Mouse (Mus musculus): ENCODE measurements around the gene Serpine1. TPM values are rescaled to one million over a fixed set of nuclear protein-coding genes. Genes with fewer than 3 reads are reported as not detected.

Serpine1 gene
- polyA plus RNA-seq, 1 experiment, result 2.1 TPM

DNA sequence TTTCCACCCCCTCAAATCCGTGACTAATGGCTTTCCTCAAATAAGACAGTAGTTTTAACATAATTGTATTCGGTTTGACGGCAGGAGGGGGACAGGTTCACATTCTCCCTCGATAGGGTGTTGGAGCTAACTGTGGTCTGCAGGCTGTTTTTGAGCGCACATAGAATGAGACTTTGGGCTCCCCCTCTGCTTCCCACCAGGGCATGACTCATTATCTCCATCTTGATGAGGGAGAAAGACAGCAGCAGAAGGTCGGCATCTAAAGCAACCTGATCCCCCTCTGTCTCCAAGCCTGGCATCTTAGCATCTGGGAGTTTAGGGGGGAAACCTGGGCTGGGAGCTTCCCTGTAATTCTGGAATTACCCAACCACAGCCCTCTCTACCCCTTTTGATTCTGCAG is 6.6 kb downstream of the Serpine1 start:
- Histone ChIP-seq H3K4me3 (ENCODE audit: extremely low read depth, insufficient read depth, insufficient read length) (no peak overlapping the region), H3K4me1 (ENCODE audit: control insufficient read depth, insufficient read depth, insufficient read length) (no peaks in the 10 kb centered on the region), H3K27me3 (ENCODE audit: control insufficient read depth, insufficient read depth, low read length) (no peaks in the 10 kb centered on the region), H3K36me3 (ENCODE audit: control insufficient read depth, insufficient read depth, low read length) (no peaks in the 10 kb centered on the region), H3K27ac (ENCODE audit: insufficient read depth, low read length) (no peak overlapping the region)
- WGBS, result 75% methylated on average over 6 of the region's 6 CpGs
- TF ChIP-seq CTCF (IDR thresholded peaks at IDR 0.05; ENCODE audit: extremely low read depth, insufficient read depth, insufficient read length, insufficient replicate concordance) (no peak), POLR2A (IDR thresholded peaks at IDR 0.05; ENCODE audit: low read depth, low read length) (no peak)
- no peak for DNase-seq (ENCODE audit: low read depth in 1 of 2, low spot score in 2 of 2)

DNA sequence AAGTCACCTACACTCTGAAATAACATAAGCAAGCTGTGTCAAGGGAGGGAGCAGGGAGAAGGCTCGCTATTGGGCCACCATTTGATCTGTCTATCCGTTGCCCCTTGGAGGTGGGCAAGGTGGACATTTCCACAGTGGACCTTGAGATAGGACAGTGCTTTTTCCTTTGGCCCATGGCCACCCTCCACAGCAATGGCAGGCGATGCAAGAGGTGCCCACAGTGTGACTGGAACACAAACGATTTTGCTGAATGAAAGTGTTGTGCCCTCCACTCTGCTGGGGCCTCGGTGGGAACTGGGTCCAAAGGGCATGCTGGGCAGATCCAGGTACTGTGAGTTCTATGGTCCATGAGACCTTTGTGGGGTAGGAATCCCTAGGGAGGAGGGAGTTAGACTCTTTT is 9.5 kb downstream of the Serpine1 start:
- DNase-seq (ENCODE audit: low read depth in 1 of 2, low spot score in 2 of 2), result no peak
- Histone ChIP-seq H3K36me3 (ENCODE audit: control insufficient read depth, insufficient read depth, low read length) (no peaks in the 10 kb centered on the region), H3K4me3 (ENCODE audit: extremely low read depth, insufficient read depth, insufficient read length) (no peak overlapping the region), H3K4me1 (ENCODE audit: control insufficient read depth, insufficient read depth, insufficient read length) (no peaks in the 10 kb centered on the region), H3K27me3 (ENCODE audit: control insufficient read depth, insufficient read depth, low read length) (no peaks in the 10 kb centered on the region), H3K27ac (ENCODE audit: insufficient read depth, low read length) (no peak overlapping the region)
- WGBS, result 83% methylated on average over 5 of the region's 5 CpGs
- TF ChIP-seq CTCF (IDR thresholded peaks at IDR 0.05; ENCODE audit: extremely low read depth, insufficient read depth, insufficient read length, insufficient replicate concordance) (no peak), POLR2A (IDR thresholded peaks at IDR 0.05; ENCODE audit: low read depth, low read length) (no peak)

DNA sequence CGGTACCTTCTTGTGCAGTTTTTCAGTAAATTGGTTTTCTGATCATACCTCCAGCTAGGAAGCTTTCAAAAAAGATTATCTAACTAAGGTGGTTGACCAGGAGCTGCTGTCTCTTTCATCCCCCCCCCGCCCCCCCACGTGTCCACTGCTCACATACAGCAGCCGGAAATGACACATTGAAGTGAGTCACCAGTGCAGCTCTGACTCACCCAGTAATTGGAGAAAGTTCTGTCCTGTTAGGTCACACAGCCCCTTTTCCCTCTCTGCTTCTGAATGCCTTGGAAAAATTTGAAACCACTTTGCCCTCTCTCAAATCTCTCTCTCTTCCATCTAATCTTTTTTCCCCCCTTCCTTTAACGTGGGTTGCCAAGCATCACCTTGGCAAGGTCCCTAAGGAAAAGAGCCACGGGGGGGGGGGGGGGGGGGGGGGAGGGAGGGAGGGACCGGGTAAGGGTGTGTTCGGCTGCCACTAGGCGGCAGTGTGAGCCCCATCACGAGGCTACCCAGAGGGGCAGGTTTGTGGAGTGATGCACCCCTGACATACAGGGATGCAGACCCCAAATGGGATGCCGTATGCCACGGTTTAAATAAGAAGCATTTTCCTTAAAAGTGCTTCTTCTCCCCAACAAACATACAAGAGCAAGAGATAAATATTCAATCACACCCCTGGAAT is 10.1 kb downstream of the Serpine1 start:
- no peak overlapping the region for H3K27ac ChIP-seq (ENCODE audit: insufficient read depth, low read length)
- no peaks in the 10 kb centered on the region for H3K4me1 ChIP-seq (ENCODE audit: control insufficient read depth, insufficient read depth, insufficient read length)
- H3K4me3 ChIP-seq (ENCODE audit: extremely low read depth, insufficient read depth, insufficient read length), result no peak overlapping the region
- peak in 1 of 2 experiments; percentile 36 for DNase-seq (ENCODE audit: low read depth in 1 of 2, low spot score in 2 of 2)
- no peaks in the 10 kb centered on the region for H3K27me3 ChIP-seq (ENCODE audit: control insufficient read depth, insufficient read depth, low read length)
- 17% methylated on average over 12 of the region's 12 CpGs for WGBS
- TF ChIP-seq POLR2A (IDR thresholded peaks at IDR 0.05; ENCODE audit: low read depth, low read length) (no peak), CTCF (IDR thresholded peaks at IDR 0.05; ENCODE audit: extremely low read depth, insufficient read depth, insufficient read length, insufficient replicate concordance) (peak; percentile 33; the same call in 1 of the 2 replicates)
- no peaks in the 10 kb centered on the region for H3K36me3 ChIP-seq (ENCODE audit: control insufficient read depth, insufficient read depth, low read length)

DNA sequence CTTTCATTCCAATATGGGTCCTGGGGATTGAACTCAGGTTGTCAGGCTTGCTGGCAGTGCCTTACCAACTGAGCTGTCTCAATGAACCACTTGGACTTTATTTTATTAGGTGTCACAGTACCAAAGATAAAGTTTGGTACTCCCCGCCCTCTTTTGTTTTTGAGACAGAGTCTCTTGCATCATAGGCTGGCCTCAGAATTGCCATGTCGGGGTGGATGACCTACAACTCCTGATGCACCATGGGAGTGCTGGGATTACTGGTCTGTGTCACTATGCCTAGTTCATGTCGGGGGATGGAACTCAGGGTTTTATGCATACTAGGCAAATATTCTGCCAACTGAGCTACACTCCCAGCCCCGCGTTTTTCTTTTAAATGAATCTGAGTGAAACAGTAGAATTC is 17.2 kb downstream of the Serpine1 start:
- Histone ChIP-seq H3K36me3 (ENCODE audit: control insufficient read depth, insufficient read depth, low read length) (no peaks in the 10 kb centered on the region), H3K27me3 (ENCODE audit: control insufficient read depth, insufficient read depth, low read length) (no peaks in the 10 kb centered on the region), H3K4me3 (ENCODE audit: extremely low read depth, insufficient read depth, insufficient read length) (no peak overlapping the region), H3K4me1 (ENCODE audit: control insufficient read depth, insufficient read depth, insufficient read length) (no peaks in the 10 kb centered on the region), H3K27ac (ENCODE audit: insufficient read depth, low read length) (no peak overlapping the region)
- no peak for TF ChIP-seq POLR2A (IDR thresholded peaks at IDR 0.05; ENCODE audit: low read depth, low read length)
- TF ChIP-seq CTCF (IDR thresholded peaks at IDR 0.05; ENCODE audit: extremely low read depth, insufficient read depth, insufficient read length, insufficient replicate concordance), result no peak
- WGBS, result 88% methylated on average over 5 of the region's 5 CpGs
- no peak for DNase-seq (ENCODE audit: low read depth in 1 of 2, low spot score in 2 of 2)

GRCm38 (mm10) chr5:137054299-137054698 is 17.8 kb downstream of the Serpine1 start:
- 91% methylated on average over 7 of the region's 7 CpGs for WGBS
- TF ChIP-seq CTCF (IDR thresholded peaks at IDR 0.05; ENCODE audit: extremely low read depth, insufficient read depth, insufficient read length, insufficient replicate concordance) (no peak), POLR2A (IDR thresholded peaks at IDR 0.05; ENCODE audit: low read depth, low read length) (no peak)
- H3K27me3 ChIP-seq (ENCODE audit: control insufficient read depth, insufficient read depth, low read length), result no peaks in the 10 kb centered on the region

GRCm38 (mm10) chr5:137051914-137052505 is 20.1 kb downstream of the Serpine1 start:
- H3K27ac ChIP-seq (ENCODE audit: insufficient read depth, low read length), result no peak overlapping the region
- TF ChIP-seq CTCF (IDR thresholded peaks at IDR 0.05; ENCODE audit: extremely low read depth, insufficient read depth, insufficient read length, insufficient replicate concordance) (no peak), POLR2A (IDR thresholded peaks at IDR 0.05; ENCODE audit: low read depth, low read length) (no peak)
- no peak for DNase-seq (ENCODE audit: low read depth in 1 of 2, low spot score in 2 of 2)
- 91% methylated on average over 5 of the region's 5 CpGs for WGBS
- no peaks in the 10 kb centered on the region for H3K4me1 ChIP-seq (ENCODE audit: control insufficient read depth, insufficient read depth, insufficient read length)
- no peak overlapping the region for H3K4me3 ChIP-seq (ENCODE audit: extremely low read depth, insufficient read depth, insufficient read length)
- H3K36me3 ChIP-seq (ENCODE audit: control insufficient read depth, insufficient read depth, low read length), result no peaks in the 10 kb centered on the region
- H3K27me3 ChIP-seq (ENCODE audit: control insufficient read depth, insufficient read depth, low read length), result no peaks in the 10 kb centered on the region

More at GRCm38 (mm10) chr5:137054299-137054698, 17.8 kb downstream of the Serpine1 start:
- Histone ChIP-seq H3K27ac (ENCODE audit: insufficient read depth, low read length) (no peak overlapping the region), H3K36me3 (ENCODE audit: control insufficient read depth, insufficient read depth, low read length) (no peaks in the 10 kb centered on the region), H3K4me3 (ENCODE audit: extremely low read depth, insufficient read depth, insufficient read length) (no peak overlapping the region), H3K4me1 (ENCODE audit: control insufficient read depth, insufficient read depth, insufficient read length) (no peaks in the 10 kb centered on the region)
- no peak for DNase-seq (ENCODE audit: low read depth in 1 of 2, low spot score in 2 of 2)

DNA sequence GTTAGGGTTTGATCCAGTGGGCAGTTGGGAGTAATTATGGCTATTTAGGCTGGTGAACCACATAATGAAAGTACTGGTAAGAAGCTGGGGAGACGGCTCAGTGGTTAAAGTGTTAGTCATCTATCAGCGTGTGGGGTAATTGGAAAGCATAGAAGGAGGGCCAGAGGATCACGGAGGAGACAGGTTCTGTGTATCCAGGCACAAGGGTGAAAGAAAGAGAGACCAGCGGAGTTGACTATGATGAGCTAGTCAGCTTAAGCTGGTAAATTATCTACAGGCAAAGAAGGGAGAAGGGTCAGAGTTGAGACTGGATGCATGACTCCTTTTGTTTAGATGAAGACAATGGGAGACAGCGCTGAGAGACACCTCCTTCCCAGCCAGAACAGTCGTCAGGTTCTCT is 20.9 kb downstream of the Serpine1 start:
- WGBS, result 74% methylated on average over 6 of the region's 6 CpGs
- no peak for TF ChIP-seq POLR2A (IDR thresholded peaks at IDR 0.05; ENCODE audit: low read depth, low read length)
- no peak for TF ChIP-seq CTCF (IDR thresholded peaks at IDR 0.05; ENCODE audit: extremely low read depth, insufficient read depth, insufficient read length, insufficient replicate concordance)
- DNase-seq (ENCODE audit: low read depth in 1 of 2, low spot score in 2 of 2), result no peak
- H3K27me3 ChIP-seq (ENCODE audit: control insufficient read depth, insufficient read depth, low read length), result no peaks in the 10 kb centered on the region
- H3K4me3 ChIP-seq (ENCODE audit: extremely low read depth, insufficient read depth, insufficient read length), result no peak overlapping the region
- H3K27ac ChIP-seq (ENCODE audit: insufficient read depth, low read length), result no peak overlapping the region
- no peaks in the 10 kb centered on the region for H3K36me3 ChIP-seq (ENCODE audit: control insufficient read depth, insufficient read depth, low read length)
- H3K4me1 ChIP-seq (ENCODE audit: control insufficient read depth, insufficient read depth, insufficient read length), result no peaks in the 10 kb centered on the region
